Mouse (Mus musculus): ENCODE results near the gene Rhoq.

Gene Rhoq

GRCm38 (mm10) chr17:86962894-86963585 lies at the start of gene Rhoq:
TSS of gene Rhoq (plus strand) at chr17:86963082.
- DNase-seq = peak; percentile 88 to 92

GRCm38 (mm10) chr17:86915540-86915939 lies 47.3 kb upstream of the Rhoq start:
- no peak for DNase-seq

- DNase-seq = no peak
Observed at GRCm38 (mm10) chr17:86917048-86917447, 45.8 kb upstream of the Rhoq start, which contains the start of gene Tmem247. TSS of gene Tmem247 (plus strand) at chr17:86917348.

- peak; percentile 27 to 44 for DNase-seq
Observed at GRCm38 (mm10) chr17:86918786-86919185, 44.1 kb upstream of the Rhoq start.

GRCm38 (mm10) chr17:86919729-86920128 lies 43.2 kb upstream of the Rhoq start:
- no peak for DNase-seq

- DNase-seq = no peak
Observed at GRCm38 (mm10) chr17:86924679-86925078, 38.2 kb upstream of the Rhoq start.

- DNase-seq = no peak
Observed at GRCm38 (mm10) chr17:86926836-86927235, 36.0 kb upstream of the Rhoq start.

- DNase-seq = no peak
Observed at GRCm38 (mm10) chr17:86929355-86929754, 33.5 kb upstream of the Rhoq start.

GRCm38 (mm10) chr17:86929981-86930380 lies 32.9 kb upstream of the Rhoq start:
- DNase-seq = peak; percentile 38 to 59

GRCm38 (mm10) chr17:86932896-86933295 lies 30.0 kb upstream of the Rhoq start:
- no peak for DNase-seq

- peak in 1 of 2 experiments; percentile 19 for DNase-seq
Observed at GRCm38 (mm10) chr17:86937064-86937463, 25.8 kb upstream of the Rhoq start.

GRCm38 (mm10) chr17:86937497-86938155 lies 25.3 kb upstream of the Rhoq start:
- DNase-seq = peak; percentile 77 to 82

GRCm38 (mm10) chr17:86938683-86939082 lies 24.2 kb upstream of the Rhoq start:
- no peak for DNase-seq

- DNase-seq = no peak
Observed at GRCm38 (mm10) chr17:86942112-86942511, 20.8 kb upstream of the Rhoq start.

- no peak for DNase-seq
Observed at GRCm38 (mm10) chr17:86943158-86943557, 19.7 kb upstream of the Rhoq start.

GRCm38 (mm10) chr17:86946078-86946477 lies 16.8 kb upstream of the Rhoq start:
- no peak for DNase-seq

GRCm38 (mm10) chr17:86947840-86948796 lies 14.8 kb upstream of the Rhoq start, which contains the start of gene Atp6v1e2:
TSS of gene Atp6v1e2 (minus strand) at chr17:86947897.
- DNase-seq = peak; percentile 92 to 95

- peak; percentile 44 to 53 for DNase-seq
Observed at GRCm38 (mm10) chr17:86948801-86949200, 14.1 kb upstream of the Rhoq start.

- DNase-seq = no peak
Observed at GRCm38 (mm10) chr17:86957239-86957638, 5.6 kb upstream of the Rhoq start.

GRCm38 (mm10) chr17:86957968-86958367 lies 4.9 kb upstream of the Rhoq start:
- DNase-seq = no peak

GRCm38 (mm10) chr17:86961301-86961841 lies 1.5 kb upstream of the Rhoq start:
- DNase-seq = peak; percentile 40 to 47

GRCm38 (mm10) chr17:86962297-86962893 lies 487 bp upstream of the Rhoq start:
- DNase-seq = peak; percentile 88 to 91
